Mouse (Mus musculus): Measurements from ENCODE around the gene Oosp2.

The Oosp2 gene

GRCm38 (mm10) chr19:11602026-11602425, 58.3 kb downstream of the Oosp2 start:
- DNase-seq, result no peak

GRCm38 (mm10) chr19:11601349-11601748, 59.0 kb downstream of the Oosp2 start:
- DNase-seq, result no peak
